In the genomic region with DNA sequence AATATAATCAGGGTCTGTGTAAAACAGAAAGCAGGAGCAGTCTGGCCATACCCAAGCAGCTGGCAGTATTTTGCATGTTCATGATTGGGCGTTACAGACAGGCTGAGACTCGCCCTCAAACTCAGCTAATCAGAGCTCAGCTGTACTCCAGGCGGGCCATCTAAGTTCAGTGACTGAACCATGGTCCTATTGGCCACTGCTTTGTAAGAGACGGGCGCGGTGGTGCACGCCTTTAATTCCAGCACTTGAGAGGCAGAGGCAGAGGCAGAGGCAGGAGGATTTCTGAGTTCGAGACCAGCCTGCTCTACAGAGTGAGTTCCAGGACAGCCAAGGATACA, we compare ENCODE assay signal across 25 mouse cellular contexts. TPM values are rescaled to one million over a fixed set of nuclear protein-coding genes. Genes with fewer than 3 reads are reported as not detected.
DNase-seq lines count a peak whose midpoint lies in the region; ATAC-seq and TF ChIP-seq lines count a peak whose summit lies in the region.
"Had no signal": no experiment of that assay in that cellular context is flagged by ENCODE, and none has a peak within 500 bp of the region (broad histone marks: within the 10 kb centered on the region; RNA-seq: fewer than 3 reads in every experiment).

No protein-coding gene starts in this region.

- peak overlapping the region; percentile 42 for H3K4me3 ChIP-seq in gastrocnemius, adult 2 months
- no peak overlapping the region for H3K4me3 ChIP-seq in midbrain, embryonic 11.5 days (ENCODE audit: low read depth, low read length)
- H3K4me3 ChIP-seq in midbrain, embryonic 14.5 days (replicated peaks; ENCODE audit: low read depth, low read length) = no peak overlapping the region
- H3K4me3 ChIP-seq: embryonic facial prominence, embryonic 12.5 days; heart, embryonic 13.5 days; hindbrain, embryonic 15.5 days; kidney, embryonic 15.5 days; midbrain, embryonic 13.5 days; neural tube, embryonic 13.5 days had no signal

- no peak overlapping the region for H3K9ac ChIP-seq in midbrain, embryonic 11.5 days (ENCODE audit: low read length)
- no peak overlapping the region for H3K9ac ChIP-seq in midbrain, embryonic 14.5 days (replicated peaks; ENCODE audit: low read length)
- H3K9ac ChIP-seq: embryonic facial prominence, embryonic 12.5 days; heart, embryonic 13.5 days; hindbrain, embryonic 15.5 days; kidney, embryonic 15.5 days; midbrain, embryonic 13.5 days; neural tube, embryonic 13.5 days had no signal

- no peaks in the 10 kb centered on the region; the same call in 1 of the 2 replicates for H3K4me1 ChIP-seq in midbrain, embryonic 11.5 days (ENCODE audit: control insufficient read depth, insufficient read depth, low read length)
- no peaks in the 10 kb centered on the region for H3K4me1 ChIP-seq in midbrain, embryonic 14.5 days (ENCODE audit: control insufficient read depth, insufficient read depth, low read length)
- H3K4me1 ChIP-seq: embryonic facial prominence, embryonic 12.5 days; midbrain, embryonic 13.5 days had no signal

- H3K27me3 ChIP-seq in midbrain, embryonic 11.5 days (ENCODE audit: control insufficient read depth, insufficient read depth, low read length) = no peaks in the 10 kb centered on the region
- H3K27me3 ChIP-seq in midbrain, embryonic 14.5 days (ENCODE audit: control insufficient read depth, insufficient read depth, low read length) = no peaks in the 10 kb centered on the region
- H3K27me3 ChIP-seq: embryonic facial prominence, embryonic 12.5 days; heart, embryonic 13.5 days; hindbrain, embryonic 15.5 days; midbrain, embryonic 13.5 days; neural tube, embryonic 13.5 days had no signal

- DNase-seq in gastrocnemius, adult 2 months = no peak
- DNase-seq in gastrocnemius, postnatal 25 days = no peak
- peak; percentile 56 for DNase-seq in midbrain, embryonic 11.5 days (ENCODE audit: low spot score, missing footprints)
- DNase-seq in midbrain, embryonic 14.5 days = no peak
- no peak for DNase-seq in lung, postnatal 25 days (ENCODE audit: low spot score)
- no peak for DNase-seq in heart, adult 11 months
- DNase-seq: B cell, adult 2 months; cerebellum, adult 8-10 months; heart, postnatal 36 days; kidney, postnatal 4 days; layer of hippocampus, adult 9-11 months; lung, adult 2 months; lung, postnatal 36 days; spleen, adult 18-20 months; thymus, postnatal 4 days had no signal

- no peaks in the 10 kb centered on the region for H3K36me3 ChIP-seq in midbrain, embryonic 11.5 days (ENCODE audit: control insufficient read depth, insufficient read depth, low read length)
- H3K36me3 ChIP-seq in midbrain, embryonic 14.5 days (ENCODE audit: control insufficient read depth, insufficient read depth, low read length) = no peaks in the 10 kb centered on the region
- H3K36me3 ChIP-seq: embryonic facial prominence, embryonic 12.5 days; heart, embryonic 13.5 days; hindbrain, embryonic 15.5 days; kidney, embryonic 15.5 days; midbrain, embryonic 13.5 days; neural tube, embryonic 13.5 days had no signal

- intact Hi-C loops in gastrocnemius, adult 2 months (cut with DNase I) = loop anchor here (5.0 kb wide), 1 partner anchor 127 kb away; no protein-coding TSS in a partner anchor

- 86% methylated on average over 8 of the region's 8 CpGs for WGBS in midbrain, embryonic 11.5 days
- WGBS in midbrain, embryonic 14.5 days = 84% methylated on average over 8 of the region's 8 CpGs

- no peak overlapping the region for H3K4me2 ChIP-seq in midbrain, embryonic 11.5 days
- H3K4me2 ChIP-seq in midbrain, embryonic 14.5 days (ENCODE audit: low read length) = no peak overlapping the region
- H3K4me2 ChIP-seq: embryonic facial prominence, embryonic 12.5 days; heart, embryonic 13.5 days; hindbrain, embryonic 15.5 days; kidney, embryonic 15.5 days; midbrain, embryonic 13.5 days; neural tube, embryonic 13.5 days had no signal

- TF ChIP-seq CTCF in gastrocnemius, adult 2 months (IDR thresholded peaks at IDR 0.05) = no peak

- H3K9me3 ChIP-seq in midbrain, embryonic 11.5 days (ENCODE audit: control insufficient read depth, low read length) = no peaks in the 10 kb centered on the region
- no peaks in the 10 kb centered on the region for H3K9me3 ChIP-seq in midbrain, embryonic 14.5 days (ENCODE audit: control insufficient read depth, low read length)
- H3K9me3 ChIP-seq: embryonic facial prominence, embryonic 12.5 days; heart, embryonic 13.5 days; hindbrain, embryonic 15.5 days; kidney, embryonic 15.5 days; midbrain, embryonic 13.5 days; neural tube, embryonic 13.5 days had no signal

- peak overlapping the region; percentile 64 for H3K27ac ChIP-seq in gastrocnemius, adult 2 months
- no peak overlapping the region for H3K27ac ChIP-seq in midbrain, embryonic 11.5 days (ENCODE audit: low read depth, low read length)
- H3K27ac ChIP-seq in midbrain, embryonic 14.5 days (replicated peaks; ENCODE audit: low read depth, low read length) = no peak overlapping the region
- H3K27ac ChIP-seq: embryonic facial prominence, embryonic 12.5 days; heart, embryonic 13.5 days; hindbrain, embryonic 15.5 days; kidney, embryonic 15.5 days; midbrain, embryonic 13.5 days; neural tube, embryonic 13.5 days had no signal

- no peak for ATAC-seq in midbrain, embryonic 11.5 days (ENCODE audit: low FRiP score)
- ATAC-seq in midbrain, embryonic 14.5 days (ENCODE audit: low FRiP score, low TSS enrichment) = no peak
- 0 out of 2 replicates have a peak, but pooled peaks have one; percentile 15 for ATAC-seq in common myeloid progenitor, adult 5-6 weeks (replicated peaks; ENCODE audit: low read depth, poor library complexity, severe bottlenecking)
- no peak for ATAC-seq in CD4-positive, CD25-positive, alpha-beta regulatory T cell, adult 4 months
- ATAC-seq: forebrain, embryonic 16.5 days; intestine, embryonic 16.5 days; midbrain, embryonic 13.5 days had no signal

RNA-seq across cellular contexts. Expression of gene Plekhg3, which starts 56.5 kb away (rescaled TPM):
- 1 to 10 TPM; 5.3 to 6.1 TPM for total RNA-seq in gastrocnemius, adult 2 months (2021)
- total RNA-seq in gastrocnemius, postnatal 25 days (2021) = 1 to 10 TPM; 6.1 to 7.6 TPM
- 0.62 and 1.3 TPM in 2 replicates for polyA plus RNA-seq in midbrain, embryonic 11.5 days (2014; fragmentation: Nextera tagmentation; extraction: Ambion mirVana)
- polyA plus RNA-seq in midbrain, embryonic 14.5 days (2014; fragmentation: Nextera tagmentation; extraction: Ambion mirVana) = 0.20 and 1.1 TPM in 2 replicates
- 5.2 and 7.4 TPM in 2 replicates for total RNA-seq in common myeloid progenitor, adult 5-6 weeks (2017)
- polyA plus RNA-seq in CD4-positive, CD25-positive, alpha-beta regulatory T cell, adult 4 months (2017; shearing (Covaris generic)) = 1 to 10 TPM in 1 of 2 experiments, under 1 TPM in 1; 0.91 to 2.2 TPM

RNA-seq across cellular contexts. Expression of gene Ppp1r36, which starts 56.9 kb away (rescaled TPM):
- not detected for total RNA-seq in gastrocnemius, adult 2 months (2021)
- total RNA-seq in gastrocnemius, postnatal 25 days (2021) = not detected
- polyA plus RNA-seq in midbrain, embryonic 11.5 days (2014; fragmentation: Nextera tagmentation; extraction: Ambion mirVana) = 0.39 and 0.51 TPM in 2 replicates
- polyA plus RNA-seq in midbrain, embryonic 14.5 days (2014; fragmentation: Nextera tagmentation; extraction: Ambion mirVana) = 0.34 and 0.50 TPM in 2 replicates
- 0.64 and 2.2 TPM in 2 replicates for total RNA-seq in common myeloid progenitor, adult 5-6 weeks (2017)
- not detected for polyA plus RNA-seq in CD4-positive, CD25-positive, alpha-beta regulatory T cell, adult 4 months (2017; shearing (Covaris generic))
- total RNA-seq: heart, postnatal 36 days had no signal
